Mouse (Mus musculus): ENCODE measurements at regions not wholly inside any gene's neighbourhood (a gene's known extent, or its start where the extent isn't known, plus 50 kb on each side); places are given as distances from the start of the nearest gene placed in this dataset.
A peak's percentile ranks its signal among the peaks of the same experiment; 100 is the strongest.
"Not testable (repeated sequence)": the region's sequence is repeated elsewhere in the genome, so short reads cannot be mapped to it uniquely, and the experiment has no call there.

DNA sequence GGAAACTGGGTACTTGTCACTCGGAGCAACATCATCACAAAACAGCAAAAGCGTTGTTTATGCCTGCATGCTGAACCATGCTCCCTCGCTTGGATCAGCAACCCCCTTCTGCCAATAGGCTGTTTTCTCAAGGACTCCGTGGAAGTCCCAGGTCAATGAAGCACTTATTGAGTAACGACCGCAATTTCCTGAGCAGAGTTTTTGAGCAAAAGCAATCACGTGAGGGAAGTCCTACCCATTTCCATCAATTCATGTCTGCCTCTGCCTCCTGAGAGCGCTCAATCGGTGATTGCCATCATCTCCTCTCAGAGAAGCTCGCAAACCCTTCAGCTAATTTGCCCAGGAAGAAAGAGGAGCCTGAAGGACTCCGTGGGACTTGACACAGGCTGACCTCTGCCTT lies 136.9 kb upstream of the Adamts18 start:
- H3K27ac ChIP-seq = peak overlapping the region; percentile 50; the same call in 1 of the 2 replicates
- peak overlapping the region; percentile 10; the same call in 1 of the 2 replicates for H3K4me3 ChIP-seq

GRCm38 (mm10) chr8:113985948-113986347 lies 137.4 kb upstream of the Adamts18 start:
- H3K9me3 ChIP-seq (replicated peaks) = no peaks in the 10 kb centered on the region
- WGBS = 39% methylated on average over 7 of the region's 7 CpGs
- peak overlapping the region; percentile 9; the same call in 1 of the 2 replicates for H3K4me3 ChIP-seq
- H3K36me3 ChIP-seq = no peaks in the 10 kb centered on the region
- H3K4me1 ChIP-seq = peaks cover 61% of the 10 kb centered on the region
- DNase-seq (ENCODE audit: low spot score) = peak; percentile 38
- H3K27ac ChIP-seq = 0 out of 2 replicates have a peak overlapping the region, but pooled peaks have one; percentile 17
- H3K27me3 ChIP-seq (ENCODE audit: low read depth, poor library complexity, severe bottlenecking) = peaks cover 45% of the 10 kb centered on the region

More for the DNA sequence above, 136.9 kb upstream of the Adamts18 start:
- Histone ChIP-seq H3K36me3 (no peaks in the 10 kb centered on the region), H3K4me1 (peaks cover 60% of the 10 kb centered on the region), H3K9me3 (replicated peaks) (no peaks in the 10 kb centered on the region), H3K27me3 (ENCODE audit: low read depth, poor library complexity, severe bottlenecking) (peaks cover 50% of the 10 kb centered on the region)
- DNase-seq (ENCODE audit: low spot score) = peak; percentile 48
- 19% methylated on average over 11 of the region's 11 CpGs for WGBS

DNA sequence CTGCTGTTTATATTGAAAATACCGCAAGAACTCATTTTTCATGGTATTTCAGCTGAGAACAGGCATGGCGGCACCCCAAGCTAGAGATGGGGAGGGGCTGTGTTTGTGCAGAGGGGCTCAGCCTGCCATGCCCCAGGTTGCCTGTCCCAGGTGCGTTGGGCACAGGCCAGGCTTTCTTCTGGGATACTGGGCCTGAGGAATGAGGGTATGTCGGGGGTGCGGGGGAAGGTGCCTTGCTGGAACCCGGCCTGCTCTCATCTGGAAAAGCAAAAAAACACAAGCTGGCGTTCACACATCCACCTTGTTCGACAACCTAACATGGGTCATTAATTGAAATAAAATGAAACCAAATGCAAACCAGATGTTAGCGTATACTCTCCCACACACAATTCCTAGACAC lies 142.2 kb upstream of the Adamts18 start:
- no peak overlapping the region for H3K4me3 ChIP-seq
- H3K9me3 ChIP-seq (replicated peaks) = no peaks in the 10 kb centered on the region
- H3K27me3 ChIP-seq (ENCODE audit: low read depth, poor library complexity, severe bottlenecking) = peaks cover 13% of the 10 kb centered on the region; the same call in 1 of the 2 replicates
- 62% methylated on average over 9 of the region's 9 CpGs for WGBS
- peaks cover 37% of the 10 kb centered on the region for H3K4me1 ChIP-seq
- 0 out of 2 replicates have a peak overlapping the region, but pooled peaks have one; percentile 39 for H3K27ac ChIP-seq
- H3K36me3 ChIP-seq = no peaks in the 10 kb centered on the region
- peak; percentile 38 for DNase-seq (ENCODE audit: low spot score)

GRCm38 (mm10) chr8:113998881-113999280 lies 134.5 kb upstream of the Nudt7 start:
- Histone ChIP-seq H3K27me3 (ENCODE audit: low read depth, poor library complexity, severe bottlenecking) (0 out of 2 replicates have a peak, but pooled peaks cover 3% of the 10 kb centered on the region), H3K4me1 (peaks cover 14% of the 10 kb centered on the region), H3K36me3 (no peaks in the 10 kb centered on the region), H3K4me3 (no peak overlapping the region), H3K9me3 (replicated peaks) (no peaks in the 10 kb centered on the region), H3K27ac (no peak overlapping the region)
- WGBS = 10% methylated on average over 6 of the region's 6 CpGs
- peak; percentile 83 for DNase-seq (ENCODE audit: low spot score)

DNA sequence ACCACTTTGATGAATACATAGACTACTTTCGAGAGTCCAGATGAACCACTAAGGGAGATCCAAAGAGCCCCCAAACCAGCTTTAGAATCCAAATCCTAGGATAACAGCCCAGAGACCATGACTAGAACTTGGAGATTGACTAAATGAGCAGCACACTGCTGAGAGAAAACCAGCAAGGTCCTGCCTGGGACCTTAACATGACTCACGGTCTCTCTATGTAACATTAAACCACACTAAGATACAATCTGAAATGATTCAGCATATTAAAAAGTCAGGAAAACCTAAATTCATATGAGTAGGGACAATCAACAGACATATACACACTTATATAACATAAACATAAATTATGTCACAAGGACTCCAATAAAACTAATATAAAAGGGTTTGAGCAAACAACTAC lies 131.7 kb upstream of the Nudt7 start:
- Histone ChIP-seq H3K36me3 (no peaks in the 10 kb centered on the region), H3K4me1 (peaks cover 14% of the 10 kb centered on the region), H3K4me3 (no peak overlapping the region), H3K27me3 (ENCODE audit: low read depth, poor library complexity, severe bottlenecking) (0 out of 2 replicates have a peak, but pooled peaks cover 3% of the 10 kb centered on the region), H3K9me3 (replicated peaks) (no peaks in the 10 kb centered on the region), H3K27ac (no peak overlapping the region)
- 92% methylated on average over 2 of the region's 2 CpGs for WGBS
- DNase-seq (ENCODE audit: low spot score) = no peak

- Histone ChIP-seq H3K9me3 (replicated peaks) (no peaks in the 10 kb centered on the region), H3K4me3 (no peak overlapping the region), H3K4me1 (peaks cover 2% of the 10 kb centered on the region), H3K27ac (no peak overlapping the region), H3K27me3 (ENCODE audit: low read depth, poor library complexity, severe bottlenecking) (no peaks in the 10 kb centered on the region), H3K36me3 (no peaks in the 10 kb centered on the region)
- peak; percentile 24 for DNase-seq (ENCODE audit: low spot score)
- 79% methylated on average over 7 of the region's 7 CpGs for WGBS
These were observed 128.9 kb upstream of the Nudt7 start for GRCm38 (mm10) chr8:114004436-114004835.

DNA sequence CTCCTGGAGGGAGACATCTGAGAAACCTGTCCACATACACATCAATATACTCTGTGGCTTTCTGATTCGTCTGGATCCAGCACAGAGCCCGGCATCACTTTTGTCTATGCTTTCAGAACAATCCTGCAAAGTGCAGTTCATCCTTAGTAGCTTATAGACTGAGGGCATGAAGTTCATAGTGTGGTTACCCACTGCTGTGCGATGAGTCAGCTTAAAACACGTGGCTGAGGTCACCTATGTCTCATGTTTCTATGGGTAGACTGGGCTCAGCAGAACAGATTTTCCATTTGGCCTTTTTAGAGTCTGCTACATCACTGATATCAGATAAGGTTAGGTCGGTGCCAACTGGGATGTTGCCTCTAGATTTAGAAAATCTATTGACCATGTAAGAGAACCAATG lies 126.8 kb upstream of the Nudt7 start:
- Histone ChIP-seq H3K9me3 (replicated peaks) (no peaks in the 10 kb centered on the region), H3K36me3 (no peaks in the 10 kb centered on the region), H3K27ac (no peak overlapping the region), H3K27me3 (ENCODE audit: low read depth, poor library complexity, severe bottlenecking) (no peaks in the 10 kb centered on the region), H3K4me3 (no peak overlapping the region), H3K4me1 (no peaks in the 10 kb centered on the region)
- 90% methylated on average over 5 of the region's 5 CpGs for WGBS
- DNase-seq (ENCODE audit: low spot score) = peak; percentile 13

GRCm38 (mm10) chr8:114007103-114007502 lies 126.3 kb upstream of the Nudt7 start:
- no peaks in the 10 kb centered on the region for H3K4me1 ChIP-seq
- peak; percentile 14 for DNase-seq (ENCODE audit: low spot score)
- WGBS = 92% methylated on average over 10 of the region's 10 CpGs
- H3K27me3 ChIP-seq (ENCODE audit: low read depth, poor library complexity, severe bottlenecking) = no peaks in the 10 kb centered on the region
- no peak overlapping the region for H3K4me3 ChIP-seq
- no peaks in the 10 kb centered on the region for H3K9me3 ChIP-seq (replicated peaks)
- H3K27ac ChIP-seq = no peak overlapping the region
- no peaks in the 10 kb centered on the region for H3K36me3 ChIP-seq

DNA sequence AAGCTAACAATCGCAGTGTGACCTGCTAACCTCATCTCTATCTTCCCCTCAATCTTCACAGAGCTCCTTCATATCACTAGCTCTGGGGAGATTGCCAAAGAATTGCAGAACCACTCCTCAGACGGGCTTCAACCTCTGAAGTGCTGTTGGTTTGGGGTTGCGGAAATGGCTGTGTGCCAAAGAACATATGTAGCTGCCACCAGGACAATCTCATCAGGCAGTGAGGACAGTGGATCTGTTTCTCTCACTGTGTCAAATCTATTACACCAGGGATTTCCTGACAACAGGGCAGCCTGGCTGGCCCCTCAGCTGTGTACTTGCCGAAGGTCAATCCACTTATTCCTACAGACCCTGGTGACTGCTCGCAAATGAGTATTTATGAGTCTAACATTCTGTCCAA lies 115.0 kb upstream of the Nudt7 start:
- H3K4me1 ChIP-seq = peaks cover 5% of the 10 kb centered on the region
- 57% methylated on average over 5 of the region's 5 CpGs for WGBS
- H3K4me3 ChIP-seq = no peak overlapping the region
- H3K27me3 ChIP-seq (ENCODE audit: low read depth, poor library complexity, severe bottlenecking) = no peaks in the 10 kb centered on the region
- H3K27ac ChIP-seq = no peak overlapping the region
- DNase-seq (ENCODE audit: low spot score) = no peak
- H3K36me3 ChIP-seq = no peaks in the 10 kb centered on the region
- no peaks in the 10 kb centered on the region for H3K9me3 ChIP-seq (replicated peaks)

DNA sequence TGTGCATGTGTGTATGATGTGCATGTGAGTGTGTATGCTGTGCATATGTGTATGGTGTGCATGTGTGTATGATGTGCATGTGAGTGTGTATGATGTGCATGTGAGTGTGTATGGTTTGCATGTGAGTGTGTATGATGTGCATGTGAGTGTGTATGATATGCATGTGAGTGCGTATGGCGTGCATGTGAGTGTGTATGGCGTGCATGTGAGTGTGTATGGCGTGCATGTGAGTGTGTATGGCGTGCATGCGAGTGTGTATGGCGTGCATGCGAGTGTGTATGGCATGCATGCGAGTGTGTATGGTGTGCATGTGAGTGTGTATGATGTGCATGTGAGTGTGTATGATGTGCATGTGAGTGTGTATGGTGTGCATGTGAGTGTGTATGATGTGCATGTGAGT lies 103.2 kb upstream of the Nudt7 start:
- H3K27me3 ChIP-seq (ENCODE audit: low read depth, poor library complexity, severe bottlenecking); H3K4me3 ChIP-seq; H3K4me1 ChIP-seq; DNase-seq (ENCODE audit: low spot score); H3K27ac ChIP-seq; H3K9me3 ChIP-seq (replicated peaks); H3K36me3 ChIP-seq: not testable (repeated sequence)
- 93% methylated on average over 9 of the region's 9 CpGs for WGBS

- Histone ChIP-seq H3K27ac (no peak overlapping the region), H3K4me1 (no peaks in the 10 kb centered on the region), H3K9me3 (replicated peaks) (no peaks in the 10 kb centered on the region), H3K4me3 (no peak overlapping the region), H3K27me3 (ENCODE audit: low read depth, poor library complexity, severe bottlenecking) (no peaks in the 10 kb centered on the region), H3K36me3 (no peaks in the 10 kb centered on the region)
- DNase-seq (ENCODE audit: low spot score) = no peak
- WGBS = 90% methylated on average over 8 of the region's 8 CpGs
These were observed 80.9 kb upstream of the Nudt7 start for GRCm38 (mm10) chr8:114052426-114052825.

DNA sequence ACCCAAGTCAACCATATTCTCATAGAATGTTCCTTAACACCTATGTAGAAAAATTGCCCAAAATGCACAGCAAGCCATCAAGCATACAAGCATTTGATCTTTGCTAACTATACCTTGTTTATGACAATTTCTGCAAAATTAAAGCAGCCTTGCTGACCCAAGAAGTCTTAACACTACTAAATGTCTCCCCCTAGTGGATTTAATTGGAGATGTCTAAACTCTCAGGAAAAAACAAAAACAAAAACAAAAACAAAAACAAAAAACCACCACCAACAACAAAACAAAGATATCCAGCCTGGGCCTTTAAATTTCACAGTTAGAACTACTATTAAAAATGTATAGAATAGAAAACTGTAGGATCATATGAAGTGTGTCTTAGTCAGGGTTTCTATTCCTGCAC lies 69.8 kb upstream of the Nudt7 start:
- Histone ChIP-seq H3K4me3 (no peak overlapping the region), H3K27me3 (ENCODE audit: low read depth, poor library complexity, severe bottlenecking) (no peaks in the 10 kb centered on the region), H3K36me3 (no peaks in the 10 kb centered on the region), H3K9me3 (replicated peaks) (no peaks in the 10 kb centered on the region), H3K4me1 (no peaks in the 10 kb centered on the region), H3K27ac (no peak overlapping the region)
- no peak for DNase-seq (ENCODE audit: low spot score)

DNA sequence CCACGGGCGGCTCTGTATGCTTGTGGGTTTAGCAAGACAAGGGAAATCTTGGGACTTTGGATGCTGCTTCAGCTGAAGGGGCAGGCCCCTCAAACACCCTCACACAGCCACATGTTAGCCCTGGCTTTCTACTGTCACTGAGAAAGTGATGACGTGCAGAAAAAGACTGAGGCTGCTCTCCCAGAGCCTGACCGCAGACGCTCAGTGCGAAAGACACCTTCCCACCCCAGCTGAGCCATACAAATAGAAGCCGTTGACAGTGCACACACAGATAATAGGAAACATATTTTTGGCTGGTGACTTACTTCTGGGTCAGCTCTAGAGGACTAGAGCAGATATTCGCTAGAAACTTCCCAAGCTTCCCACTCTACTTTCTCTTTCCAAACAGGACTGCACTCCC lies 61.0 kb upstream of the Nudt7 start:
- H3K27me3 ChIP-seq (ENCODE audit: low read depth, poor library complexity, severe bottlenecking) = no peaks in the 10 kb centered on the region
- H3K4me1 ChIP-seq = no peaks in the 10 kb centered on the region
- no peaks in the 10 kb centered on the region for H3K9me3 ChIP-seq (replicated peaks)
- 82% methylated on average over 8 of the region's 8 CpGs for WGBS
- no peak overlapping the region for H3K4me3 ChIP-seq
- DNase-seq (ENCODE audit: low spot score) = no peak
- no peaks in the 10 kb centered on the region for H3K36me3 ChIP-seq
- H3K27ac ChIP-seq = no peak overlapping the region

- H3K4me3 ChIP-seq = no peak overlapping the region
- no peaks in the 10 kb centered on the region for H3K9me3 ChIP-seq (replicated peaks)
- no peaks in the 10 kb centered on the region for H3K27me3 ChIP-seq (ENCODE audit: low read depth, poor library complexity, severe bottlenecking)
- DNase-seq (ENCODE audit: low spot score) = peak; percentile 37
- no peaks in the 10 kb centered on the region for H3K4me1 ChIP-seq
- 86% methylated on average over 2 of the region's 2 CpGs for WGBS
- H3K27ac ChIP-seq = no peak overlapping the region
- H3K36me3 ChIP-seq = no peaks in the 10 kb centered on the region
These were observed 59.2 kb upstream of the Nudt7 start for GRCm38 (mm10) chr8:114074122-114074521.
